Mouse (Mus musculus): ENCODE data around the gene Ptbp1. TPM values are rescaled to one million over a fixed set of nuclear protein-coding genes. Genes with fewer than 3 reads are reported as not detected.

Ptbp1 gene
- polyA plus RNA-seq, 1 experiment from 2014 or later: 211 TPM

DNA sequence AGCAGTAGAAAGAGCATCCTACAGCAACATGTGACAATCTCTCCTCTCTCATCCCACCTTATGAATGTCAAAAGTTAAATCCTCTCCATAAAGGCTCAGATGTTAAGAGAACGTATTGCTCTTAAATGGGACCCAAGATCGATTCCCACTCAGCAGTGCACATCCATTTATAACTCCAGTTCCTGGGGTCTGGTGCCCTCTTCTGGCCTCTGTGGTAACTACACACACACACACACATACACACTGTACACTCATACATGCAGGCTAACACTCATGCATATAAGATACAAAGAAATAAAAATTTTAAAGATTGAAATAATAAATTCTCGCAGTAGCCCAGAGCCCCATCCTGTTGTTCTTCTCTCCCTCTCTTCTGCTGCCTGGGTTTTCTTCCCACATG, 17.3 kb upstream of the Ptbp1 start:
- Histone ChIP-seq H3K27me3 (replicated peaks) (no peaks in the 10 kb centered on the region), H3K27ac (no peak overlapping the region), H3K9ac (no peak overlapping the region), H3K9me3 (replicated peaks) (no peaks in the 10 kb centered on the region), H3K4me3 (no peak overlapping the region), H3K4me2 (no peak overlapping the region), H3K4me1 (peaks cover 22% of the 10 kb centered on the region), H3K36me3 (no peaks in the 10 kb centered on the region)
- ATAC-seq: no peak
- 88% methylated on average over 3 of the region's 3 CpGs for WGBS (ENCODE audit: insufficient replicate concordance)

DNA sequence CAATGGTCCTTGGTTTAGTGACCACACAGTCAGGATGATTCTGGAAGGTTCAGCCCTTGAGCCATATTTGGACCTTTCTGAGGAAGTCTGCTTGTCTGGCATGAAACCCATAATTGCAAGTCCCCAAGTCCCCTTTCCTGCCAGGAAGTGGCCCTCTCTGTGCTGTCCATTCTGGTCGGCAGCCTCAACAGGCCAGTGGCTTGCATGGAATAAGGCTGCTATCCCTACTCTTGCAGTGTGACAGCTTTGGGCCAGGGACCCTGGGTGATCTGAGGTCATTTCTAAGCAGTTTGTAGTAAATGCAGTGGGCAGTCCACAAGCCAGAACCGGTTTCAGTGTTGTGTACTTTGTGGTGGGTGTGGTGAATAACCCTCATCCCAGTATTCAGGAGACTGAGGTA, 16.1 kb upstream of the Ptbp1 start:
- Histone ChIP-seq H3K36me3 (no peaks in the 10 kb centered on the region), H3K9ac (no peak overlapping the region), H3K4me3 (no peak overlapping the region), H3K4me2 (no peak overlapping the region), H3K27ac (no peak overlapping the region), H3K9me3 (replicated peaks) (no peaks in the 10 kb centered on the region), H3K27me3 (replicated peaks) (no peaks in the 10 kb centered on the region), H3K4me1 (peaks cover 22% of the 10 kb centered on the region)
- 25% methylated on average over 2 of the region's 2 CpGs for WGBS (ENCODE audit: insufficient replicate concordance)
- no peak for ATAC-seq

DNA sequence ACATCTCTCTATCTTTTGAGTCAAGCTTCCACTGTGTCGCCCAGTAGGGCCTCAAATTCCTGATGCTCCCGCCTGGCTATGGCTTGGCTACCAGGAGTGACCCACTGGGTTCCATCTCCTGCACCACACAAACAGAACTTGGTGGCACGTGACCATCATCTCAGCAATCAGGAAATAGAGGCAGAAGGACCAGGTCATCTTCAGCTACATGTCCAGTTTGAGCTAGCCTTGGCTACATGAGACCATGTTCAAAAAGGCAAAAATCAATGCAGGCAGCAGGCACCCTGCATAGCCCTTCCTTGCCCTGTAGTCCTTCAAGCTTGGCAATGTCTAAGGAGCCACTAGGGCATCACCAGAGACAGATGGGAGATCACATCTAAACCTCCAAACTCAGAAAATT, 14.1 kb upstream of the Ptbp1 start:
- peak overlapping the region; percentile 64; the same call in 1 of the 2 replicates for H3K27ac ChIP-seq
- no peaks in the 10 kb centered on the region for H3K9me3 ChIP-seq (replicated peaks)
- WGBS (ENCODE audit: insufficient replicate concordance): 66% methylated on average over 3 of the region's 3 CpGs
- no peak overlapping the region for H3K4me3 ChIP-seq
- H3K9ac ChIP-seq: no peak overlapping the region
- peaks cover 15% of the 10 kb centered on the region for H3K4me1 ChIP-seq
- ATAC-seq: no peak
- no peaks in the 10 kb centered on the region for H3K36me3 ChIP-seq
- H3K4me2 ChIP-seq: peak overlapping the region; percentile 76
- 0 out of 2 replicates have a peak, but pooled peaks cover 8% of the 10 kb centered on the region for H3K27me3 ChIP-seq (replicated peaks)

DNA sequence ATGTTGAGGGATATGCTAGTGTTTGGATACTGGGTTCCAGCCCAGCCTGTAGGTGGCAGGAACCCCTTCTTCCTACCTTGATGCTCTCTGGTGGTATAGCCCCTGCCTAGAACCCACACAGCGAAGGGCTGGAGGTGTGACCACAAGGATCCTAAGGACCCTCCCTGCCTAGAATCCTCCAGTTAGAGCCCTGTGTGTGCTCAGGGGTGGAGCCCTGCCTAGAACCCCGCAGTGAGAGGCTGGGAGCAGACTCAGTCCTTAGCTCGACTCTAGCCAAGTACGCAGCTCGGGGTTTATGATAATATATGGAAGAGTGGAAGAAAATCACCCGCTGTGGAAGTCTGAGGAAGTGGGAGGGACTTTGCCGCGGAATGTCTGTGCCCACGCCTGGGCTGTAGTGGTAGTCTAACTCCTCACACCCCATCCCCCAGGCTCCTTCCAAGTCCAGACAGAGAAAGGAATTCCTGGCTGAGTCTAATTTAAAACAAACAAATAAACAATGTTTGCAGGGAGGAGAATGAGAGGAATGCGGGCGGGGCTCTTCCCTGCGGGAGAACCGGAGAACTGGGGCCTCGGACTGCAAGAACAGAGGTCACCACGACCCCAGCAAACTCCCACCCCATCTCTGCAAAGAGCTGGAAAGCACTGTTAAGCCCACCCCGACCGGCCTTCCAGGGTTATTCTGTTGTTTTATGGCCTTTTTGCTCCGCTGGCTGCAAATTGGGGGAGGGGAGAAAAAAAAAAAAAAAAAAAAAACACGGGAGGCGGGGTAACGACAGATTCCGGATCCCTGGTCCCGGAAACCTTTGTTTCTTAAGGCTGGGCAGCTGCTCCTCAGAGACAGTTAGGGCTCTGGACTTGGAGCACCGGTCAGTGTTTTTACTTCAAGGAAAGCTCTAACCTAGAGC, 13.3 kb upstream of the Ptbp1 start:
- H3K9me3 ChIP-seq (replicated peaks): no peaks in the 10 kb centered on the region
- ATAC-seq: peak; percentile 74

DNA sequence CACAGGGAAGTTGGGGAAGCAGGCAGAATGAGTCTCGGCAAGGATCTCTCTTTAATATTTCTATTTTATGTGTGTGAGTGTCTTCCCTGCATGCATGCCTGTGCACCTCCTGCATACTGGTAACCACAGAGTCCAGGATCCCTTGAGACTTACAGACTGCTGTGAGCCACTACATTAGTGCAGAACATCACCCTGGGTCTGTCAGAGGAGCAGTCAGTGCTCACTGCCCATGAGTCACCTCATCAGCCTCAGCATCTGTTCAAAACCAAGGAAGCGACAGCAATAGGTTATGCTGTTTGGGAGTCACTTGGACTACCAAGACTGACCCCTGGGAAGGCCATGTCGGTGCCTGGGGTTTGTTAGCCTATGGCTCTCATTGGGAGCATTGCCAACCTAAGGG, 11.9 kb upstream of the Ptbp1 start:
- Histone ChIP-seq H3K9ac (no peak overlapping the region), H3K4me3 (no peak overlapping the region), H3K4me1 (peaks cover 15% of the 10 kb centered on the region), H3K9me3 (replicated peaks) (no peaks in the 10 kb centered on the region), H3K36me3 (no peaks in the 10 kb centered on the region), H3K27me3 (replicated peaks) (0 out of 2 replicates have a peak, but pooled peaks cover 8% of the 10 kb centered on the region), H3K27ac (no peak overlapping the region), H3K4me2 (no peak overlapping the region)
- WGBS (ENCODE audit: insufficient replicate concordance): 69% methylated on average over 3 of the region's 3 CpGs
- ATAC-seq: no peak

More for the DNA sequence above, 13.3 kb upstream of the Ptbp1 start:
- Histone ChIP-seq H3K4me2 (peak overlapping the region; percentile 76), H3K27ac (peak overlapping the region; percentile 64), H3K36me3 (no peaks in the 10 kb centered on the region), H3K4me1 (peaks cover 15% of the 10 kb centered on the region), H3K4me3 (peak overlapping the region; percentile 46), H3K9ac (peak overlapping the region; percentile 63), H3K27me3 (replicated peaks) (0 out of 2 replicates have a peak, but pooled peaks cover 8% of the 10 kb centered on the region)
- 2% methylated on average over 24 of the region's 24 CpGs for WGBS (ENCODE audit: insufficient replicate concordance)

DNA sequence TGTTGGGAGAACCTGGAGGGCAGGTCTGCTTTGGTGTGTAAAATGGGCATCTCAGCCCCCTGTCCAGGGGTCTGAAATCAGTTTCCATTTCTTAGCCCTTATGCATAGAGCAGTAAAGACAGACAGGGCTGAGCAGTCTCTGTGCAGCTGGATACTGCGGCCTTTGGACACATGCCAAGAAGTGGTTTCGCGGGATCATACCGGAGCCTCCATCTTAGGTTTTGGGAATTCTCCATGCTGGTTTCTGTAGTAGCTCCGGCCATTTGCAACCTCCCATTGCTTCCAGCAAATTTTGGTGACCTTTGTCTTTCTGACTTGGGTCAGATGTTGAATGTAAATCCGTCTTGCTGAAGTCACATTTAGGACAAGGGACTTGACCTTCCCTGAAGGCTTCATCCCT, 10.8 kb upstream of the Ptbp1 start:
- Histone ChIP-seq H3K27me3 (replicated peaks) (0 out of 2 replicates have a peak, but pooled peaks cover 8% of the 10 kb centered on the region), H3K9me3 (replicated peaks) (no peaks in the 10 kb centered on the region), H3K9ac (no peak overlapping the region), H3K4me2 (no peak overlapping the region), H3K27ac (no peak overlapping the region), H3K36me3 (no peaks in the 10 kb centered on the region), H3K4me1 (peaks cover 15% of the 10 kb centered on the region), H3K4me3 (no peak overlapping the region)
- 72% methylated on average over 6 of the region's 6 CpGs for WGBS (ENCODE audit: insufficient replicate concordance)
- ATAC-seq: no peak

DNA sequence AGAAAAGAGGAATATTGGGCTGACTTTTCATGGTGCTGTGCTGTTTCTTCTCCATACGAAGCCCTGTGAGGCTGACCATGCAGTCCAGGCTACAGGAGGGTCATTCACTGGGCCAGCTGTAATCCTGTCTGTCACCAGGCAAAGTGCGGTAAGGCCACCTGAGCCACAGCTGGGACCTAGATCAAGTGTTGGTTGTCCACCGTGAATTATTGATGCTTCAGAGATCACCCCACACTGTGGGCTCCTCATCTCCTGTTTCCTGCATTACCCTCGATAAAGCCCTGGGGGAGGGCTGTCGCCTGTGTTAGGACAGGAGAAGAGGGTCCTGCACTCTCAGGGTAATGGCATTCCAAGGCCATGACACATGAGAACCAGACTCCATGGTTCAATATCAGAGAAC, 7.7 kb upstream of the Ptbp1 start:
- 48% methylated on average over 5 of the region's 5 CpGs for WGBS (ENCODE audit: insufficient replicate concordance)
- no peak for ATAC-seq
- H3K36me3 ChIP-seq: no peaks in the 10 kb centered on the region

DNA sequence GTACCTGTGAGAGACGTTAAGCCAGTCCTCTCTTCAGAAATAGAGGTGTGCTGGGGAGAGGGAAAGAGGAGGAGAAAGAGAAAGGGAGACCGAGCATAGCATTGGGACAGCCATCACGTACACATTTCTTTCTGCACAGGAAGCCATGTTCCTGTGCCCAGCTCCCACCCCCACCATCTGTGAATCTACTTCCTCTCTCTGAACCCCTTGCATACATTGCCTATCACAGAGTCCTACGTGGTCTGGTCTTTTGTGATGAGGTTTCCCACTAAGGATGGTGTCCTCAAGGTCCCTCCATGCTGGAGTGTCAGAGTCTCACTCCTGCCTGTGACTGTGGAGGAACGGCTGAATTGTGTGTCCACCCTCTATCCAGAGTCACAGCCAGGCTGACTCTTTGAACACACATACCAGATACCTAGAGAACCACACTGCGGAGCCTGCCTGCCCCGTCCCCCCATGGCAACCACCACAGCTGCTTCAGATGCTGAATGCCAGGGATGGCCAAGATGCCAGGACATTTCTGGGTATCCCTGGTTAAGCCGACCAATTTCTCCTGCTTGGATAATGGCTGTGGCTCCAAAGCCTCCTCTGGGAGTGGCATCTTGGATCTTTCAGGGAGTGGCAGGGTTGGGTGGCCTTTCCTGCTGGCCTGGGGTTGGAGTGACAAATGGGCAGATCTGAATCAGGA, 4.1 kb upstream of the Ptbp1 start:
- no peak overlapping the region for H3K4me2 ChIP-seq
- no peak overlapping the region for H3K27ac ChIP-seq
- H3K27me3 ChIP-seq (replicated peaks): no peaks in the 10 kb centered on the region
- no peaks in the 10 kb centered on the region for H3K36me3 ChIP-seq
- no peak for ATAC-seq
- no peak overlapping the region for H3K4me3 ChIP-seq
- 44% methylated on average over 8 of the region's 8 CpGs for WGBS (ENCODE audit: insufficient replicate concordance)
- H3K4me1 ChIP-seq: peaks cover 41% of the 10 kb centered on the region
- H3K9ac ChIP-seq: no peak overlapping the region
- H3K9me3 ChIP-seq (replicated peaks): no peaks in the 10 kb centered on the region

More for the DNA sequence above, 7.7 kb upstream of the Ptbp1 start:
- H3K4me1 ChIP-seq: peaks cover 19% of the 10 kb centered on the region
- H3K27me3 ChIP-seq (replicated peaks): 0 out of 2 replicates have a peak, but pooled peaks cover 8% of the 10 kb centered on the region
- H3K4me3 ChIP-seq: no peak overlapping the region
- no peak overlapping the region for H3K27ac ChIP-seq
- no peak overlapping the region for H3K9ac ChIP-seq
- no peak overlapping the region for H3K4me2 ChIP-seq
- H3K9me3 ChIP-seq (replicated peaks): no peaks in the 10 kb centered on the region

DNA sequence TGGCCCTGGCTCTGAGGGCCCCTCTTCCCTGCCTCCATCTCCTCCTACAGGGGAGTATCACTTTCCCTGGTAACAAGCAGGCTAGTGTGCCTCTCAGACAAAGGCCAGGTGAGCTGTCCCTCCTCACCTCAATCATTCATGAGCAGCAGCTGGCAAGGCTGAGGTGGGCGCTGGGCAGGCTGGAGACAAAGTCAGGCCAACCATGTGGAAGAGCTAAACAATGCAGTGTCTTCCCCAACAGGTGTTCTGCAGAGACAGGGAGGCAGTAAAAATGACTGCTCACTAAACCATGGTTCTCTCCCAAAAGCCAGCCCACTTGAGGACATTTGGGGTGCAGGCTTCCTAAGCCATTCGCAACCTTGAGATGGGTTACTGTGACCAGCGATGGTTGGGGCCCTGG, 2.6 kb upstream of the Ptbp1 start:
- Histone ChIP-seq H3K4me2 (peak overlapping the region; percentile 96), H3K36me3 (peaks cover 9% of the 10 kb centered on the region), H3K27ac (peak overlapping the region; percentile 99), H3K9me3 (replicated peaks) (no peaks in the 10 kb centered on the region), H3K9ac (peak overlapping the region; percentile 85; the same call in 1 of the 2 replicates), H3K4me3 (no peak overlapping the region), H3K4me1 (peaks cover 53% of the 10 kb centered on the region), H3K27me3 (replicated peaks) (no peaks in the 10 kb centered on the region)
- 56% methylated on average over 3 of the region's 3 CpGs for WGBS (ENCODE audit: insufficient replicate concordance)
- no peak for ATAC-seq

DNA sequence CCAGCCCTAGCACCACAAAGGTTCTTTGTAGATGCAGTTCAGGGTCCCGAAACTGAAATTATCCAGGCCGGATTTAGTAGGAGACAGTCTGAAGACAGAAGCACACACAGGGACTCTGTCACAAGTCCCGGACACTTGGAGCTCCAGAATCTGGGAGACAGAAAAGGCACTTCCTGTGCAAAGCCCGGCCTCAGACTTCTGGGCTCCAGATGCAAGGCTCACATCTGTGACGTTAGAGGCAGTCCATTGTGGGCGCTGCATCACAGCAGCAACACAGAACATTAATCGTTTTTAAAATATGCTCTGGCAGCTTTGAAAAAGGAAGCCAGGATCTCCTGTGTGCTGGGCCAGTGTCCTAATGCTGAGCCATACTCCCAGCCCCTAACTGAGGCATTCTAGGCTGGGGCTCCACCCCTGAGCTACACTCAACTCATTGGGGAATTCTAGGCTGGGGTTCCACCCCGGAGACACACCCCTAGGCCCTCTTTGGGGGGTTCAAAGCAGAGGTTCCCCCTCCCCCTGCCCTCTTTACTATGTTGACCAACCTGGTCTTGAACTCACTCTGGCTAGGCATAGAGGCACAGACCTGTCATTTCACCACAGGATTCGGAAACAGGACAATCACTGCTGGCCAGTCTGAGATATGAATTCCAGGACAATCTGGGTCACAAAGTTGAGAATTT, 2.0 kb upstream of the Ptbp1 start:
- 48% methylated on average over 9 of the region's 9 CpGs for WGBS (ENCODE audit: insufficient replicate concordance)
- H3K9ac ChIP-seq: peak overlapping the region; percentile 85

DNA sequence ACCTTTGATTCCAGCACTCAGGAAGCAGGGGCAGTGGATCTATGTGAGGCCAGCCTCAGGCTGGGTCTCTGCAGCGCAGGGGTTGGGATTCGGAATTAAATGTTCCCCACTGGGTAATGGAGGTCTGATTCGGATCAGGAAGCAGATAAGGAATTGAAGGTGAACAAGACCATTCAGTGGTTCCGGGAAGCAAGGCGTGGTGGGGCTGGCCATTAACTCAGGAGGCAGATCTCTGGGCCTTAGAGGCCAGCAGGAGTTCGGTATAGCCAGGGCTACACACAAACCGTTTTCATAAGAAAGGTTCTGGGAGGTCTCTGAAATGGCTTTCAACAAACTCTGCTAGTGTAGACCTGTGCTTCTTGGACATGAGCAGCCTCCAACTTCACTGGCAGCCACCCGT, 1.4 kb upstream of the Ptbp1 start:
- Histone ChIP-seq H3K4me2 (peak overlapping the region; percentile 96), H3K4me1 (peaks cover 65% of the 10 kb centered on the region), H3K36me3 (peaks cover 21% of the 10 kb centered on the region), H3K27ac (peak overlapping the region; percentile 99), H3K4me3 (peak overlapping the region; percentile 93), H3K27me3 (replicated peaks) (no peaks in the 10 kb centered on the region), H3K9ac (peak overlapping the region; percentile 85), H3K9me3 (replicated peaks) (no peaks in the 10 kb centered on the region)
- ATAC-seq: no peak
- 24% methylated on average over 8 of the region's 8 CpGs for WGBS (ENCODE audit: insufficient replicate concordance)

More for the DNA sequence above, 2.0 kb upstream of the Ptbp1 start:
- H3K4me2 ChIP-seq: peak overlapping the region; percentile 96
- no peak for ATAC-seq
- no peaks in the 10 kb centered on the region for H3K27me3 ChIP-seq (replicated peaks)
- H3K27ac ChIP-seq: peak overlapping the region; percentile 99
- H3K36me3 ChIP-seq: peaks cover 15% of the 10 kb centered on the region
- peaks cover 59% of the 10 kb centered on the region for H3K4me1 ChIP-seq
- H3K9me3 ChIP-seq (replicated peaks): no peaks in the 10 kb centered on the region
- peak overlapping the region; percentile 93 for H3K4me3 ChIP-seq
